Comparison of ENCODE assay signal across 10 mouse cellular contexts in the genomic region with DNA sequence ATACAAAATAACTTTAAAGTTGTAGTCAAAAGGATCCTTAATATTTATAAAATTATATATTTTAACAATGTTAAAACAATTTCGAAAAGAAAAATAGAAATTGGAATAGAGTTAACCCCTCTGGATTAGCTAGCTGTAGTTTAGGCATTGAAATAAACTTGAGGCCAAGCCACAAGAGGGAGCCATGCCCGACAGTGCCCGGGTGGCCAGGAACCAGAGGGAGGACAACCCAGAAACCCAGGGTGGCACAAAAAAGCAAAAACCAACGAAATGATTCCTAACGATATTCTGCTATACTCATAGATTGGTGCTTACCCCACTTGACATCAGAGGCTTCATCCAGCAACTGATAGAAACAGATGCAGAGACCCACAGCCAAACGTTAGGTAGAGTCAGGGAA. TPM values are rescaled to one million over a fixed set of nuclear protein-coding genes. Genes with fewer than 3 reads are reported as not detected.
A peak's percentile ranks its signal among the peaks of the same experiment; 100 is the strongest.
DNase-seq lines count a peak whose midpoint lies in the region; ATAC-seq and TF ChIP-seq lines count a peak whose summit lies in the region.
"Had no signal": no experiment of that assay in that cellular context is flagged by ENCODE, and none has a peak within 500 bp of the region (broad histone marks: within the 10 kb centered on the region; RNA-seq: fewer than 3 reads in every experiment).

No protein-coding gene starts in this region.

- TF ChIP-seq CTCF in kidney, postnatal 0 days (IDR thresholded peaks at IDR 0.05; ENCODE audit: low read depth) = peak; percentile 52; the same call in 1 of the 2 replicates
- TF ChIP-seq CTCF in testis, adult 2 months (IDR thresholded peaks at IDR 0.05; ENCODE audit: control insufficient read depth, insufficient read depth, insufficient replicate concordance, low read depth, low read length) = peak; percentile 10; the same call in 1 of the 2 replicates
- peak; percentile 53 for TF ChIP-seq CTCF in stomach, postnatal 0 days (IDR thresholded peaks at IDR 0.05; ENCODE audit: low read depth)

- H3K4me2 ChIP-seq in kidney, postnatal 0 days (ENCODE audit: low read length) = no peak overlapping the region
- H3K4me2 ChIP-seq in stomach, postnatal 0 days (replicated peaks; ENCODE audit: low read depth) = no peak overlapping the region
- H3K4me2 ChIP-seq: heart, embryonic 15.5 days; midbrain, embryonic 15.5 days had no signal

- DNase-seq in cerebellum, postnatal 14 days = peak; percentile 30 to 38
- no peak for DNase-seq in kidney, postnatal 0 days (ENCODE audit: low spot score)
- no peak for DNase-seq in kidney, adult 8-10 months
- DNase-seq in testis, postnatal 10 days (ENCODE audit: low spot score) = no peak
- DNase-seq in stomach, postnatal 0 days (ENCODE audit: low spot score) = no peak
- no peak for DNase-seq in urinary bladder, adult 2 months (ENCODE audit: low spot score)

- no peaks in the 10 kb centered on the region for H3K9me3 ChIP-seq in kidney, postnatal 0 days (replicated peaks; ENCODE audit: low read length)
- H3K9me3 ChIP-seq in stomach, postnatal 0 days (ENCODE audit: control insufficient read depth, low read length) = no peaks in the 10 kb centered on the region
- H3K9me3 ChIP-seq: heart, embryonic 15.5 days; midbrain, embryonic 15.5 days had no signal

- H3K9ac ChIP-seq in kidney, postnatal 0 days (ENCODE audit: low read depth, low read length) = no peak overlapping the region
- H3K9ac ChIP-seq in stomach, postnatal 0 days (ENCODE audit: low read length) = no peak overlapping the region
- H3K9ac ChIP-seq: heart, embryonic 15.5 days; midbrain, embryonic 15.5 days had no signal

- no peak overlapping the region for H3K27ac ChIP-seq in kidney, postnatal 0 days
- no peak overlapping the region for H3K27ac ChIP-seq in testis, adult 2 months (ENCODE audit: control insufficient read depth, insufficient read depth, low read depth, low read length)
- H3K27ac ChIP-seq in stomach, postnatal 0 days (replicated peaks) = no peak overlapping the region
- H3K27ac ChIP-seq: heart, embryonic 15.5 days; midbrain, embryonic 15.5 days had no signal

- TF ChIP-seq POLR2A in testis, adult 2 months (IDR thresholded peaks at IDR 0.05; ENCODE audit: control insufficient read depth, low read depth, low read length) = no peak

- H3K27me3 ChIP-seq in kidney, postnatal 0 days (ENCODE audit: insufficient read depth, low read length) = no peaks in the 10 kb centered on the region
- no peaks in the 10 kb centered on the region for H3K27me3 ChIP-seq in testis, adult 2 months (ENCODE audit: control insufficient read depth, insufficient read depth, low read length)
- no peaks in the 10 kb centered on the region for H3K27me3 ChIP-seq in stomach, postnatal 0 days (ENCODE audit: control insufficient read depth, insufficient read depth, low read length)
- H3K27me3 ChIP-seq: heart, embryonic 15.5 days; midbrain, embryonic 15.5 days had no signal

- H3K4me3 ChIP-seq in kidney, postnatal 0 days (replicated peaks; ENCODE audit: low read depth, low read length) = no peak overlapping the region
- H3K4me3 ChIP-seq in testis, adult 2 months (ENCODE audit: control insufficient read depth, low read depth, low read length) = no peak overlapping the region
- H3K4me3 ChIP-seq in stomach, postnatal 0 days (ENCODE audit: low read depth, low read length) = no peak overlapping the region
- H3K4me3 ChIP-seq: heart, embryonic 15.5 days; midbrain, embryonic 15.5 days had no signal

- 88% methylated on average over 6 of the region's 6 CpGs for WGBS in kidney, postnatal 0 days
- 87% methylated on average over 6 of the region's 6 CpGs for WGBS in stomach, postnatal 0 days

- no peak for ATAC-seq in cerebellum, adult (ENCODE audit: insufficient number of reproducible peaks, low FRiP score, low TSS enrichment)
- ATAC-seq in kidney, postnatal 0 days (replicated peaks; ENCODE audit: low FRiP score, low read depth) = no peak
- ATAC-seq in stomach, postnatal 0 days (ENCODE audit: low FRiP score, low TSS enrichment) = no peak
- ATAC-seq: midbrain, embryonic 15.5 days had no signal

- H3K4me1 ChIP-seq in kidney, postnatal 0 days (replicated peaks; ENCODE audit: insufficient read depth, low read length) = no peaks in the 10 kb centered on the region
- H3K4me1 ChIP-seq in testis, adult 2 months (ENCODE audit: control insufficient read depth, insufficient read depth, low read length) = no peaks in the 10 kb centered on the region
- H3K4me1 ChIP-seq in stomach, postnatal 0 days (replicated peaks; ENCODE audit: control insufficient read depth, insufficient read depth) = no peaks in the 10 kb centered on the region
- H3K4me1 ChIP-seq: heart, embryonic 15.5 days; midbrain, embryonic 15.5 days had no signal

- TF ChIP-seq EP300 in stomach, postnatal 0 days (optimal IDR thresholded peaks at IDR 0.05) = no peak

- peaks cover 34% of the 10 kb centered on the region for H3K36me3 ChIP-seq in kidney, postnatal 0 days (ENCODE audit: insufficient read depth, low read length)
- peaks cover 3% of the 10 kb centered on the region for H3K36me3 ChIP-seq in testis, adult 2 months (ENCODE audit: control insufficient read depth, insufficient read depth, low read length)
- H3K36me3 ChIP-seq in stomach, postnatal 0 days (ENCODE audit: control insufficient read depth, insufficient read depth, low read length) = peaks cover 8% of the 10 kb centered on the region; the same call in 1 of the 2 replicates
- H3K36me3 ChIP-seq: midbrain, embryonic 15.5 days had no signal

RNA-seq across cellular contexts. Expression of gene Arhgap19, which starts 24.3 kb away (rescaled TPM):
- polyA plus RNA-seq in kidney, postnatal 0 days (2015; fragmentation: Nextera tagmentation; extraction: Ambion mirVana) = 9.1 and 9.5 TPM in 2 replicates
- polyA plus RNA-seq in testis, adult 2 months (2012; rRNA removed) = 33.9 and 39.1 TPM in 2 replicates
- 2.7 and 3.5 TPM in 2 replicates for polyA plus RNA-seq in stomach, postnatal 0 days (2015; fragmentation: Nextera tagmentation; extraction: Ambion mirVana)
- polyA plus RNA-seq in urinary bladder, adult 2 months (2012; rRNA removed) = 4.3 and 4.6 TPM in 2 replicates

RNA-seq across cellular contexts. Expression of gene Slit1, which starts 34.0 kb away (rescaled TPM):
- polyA plus RNA-seq in kidney, postnatal 0 days (2015; fragmentation: Nextera tagmentation; extraction: Ambion mirVana) = 3.2 and 3.4 TPM in 2 replicates
- polyA plus RNA-seq in testis, adult 2 months (2012; rRNA removed) = 9.6 and 11.7 TPM in 2 replicates
- 0.25 and 0.28 TPM in 2 replicates for polyA plus RNA-seq in stomach, postnatal 0 days (2015; fragmentation: Nextera tagmentation; extraction: Ambion mirVana)
- 0.15 TPM in 2 replicates for polyA plus RNA-seq in urinary bladder, adult 2 months (2012; rRNA removed)

RNA-seq across cellular contexts. Expression of gene Frat1, which starts 52.3 kb away (rescaled TPM):
- polyA plus RNA-seq in kidney, postnatal 0 days (2015; fragmentation: Nextera tagmentation; extraction: Ambion mirVana) = 11.1 and 11.4 TPM in 2 replicates
- polyA plus RNA-seq in testis, adult 2 months (2012; rRNA removed) = 103 and 140 TPM in 2 replicates
- polyA plus RNA-seq in stomach, postnatal 0 days (2015; fragmentation: Nextera tagmentation; extraction: Ambion mirVana) = 9.3 and 9.8 TPM in 2 replicates
- polyA plus RNA-seq in urinary bladder, adult 2 months (2012; rRNA removed) = 0.95 and 1.5 TPM in 2 replicates

Comparison
In these comparisons a context has a peak if more than half of its experiments do, and no peak if none do; other contexts are left out.
1. DNase-seq: peak in cerebellum, postnatal 14 days (2 of 2); none in kidney, postnatal 0 days (single experiment), kidney, adult 8-10 months (0 of 2), testis, postnatal 10 days (single experiment), stomach, postnatal 0 days (single experiment) and urinary bladder, adult 2 months (single experiment).
2. Peak in every context shown above with its lines, with median percentiles within 50 percentile points of each other: CTCF ChIP-seq.